Mouse (Mus musculus): Measurements from ENCODE around the gene Macf1. TPM values are rescaled to one million over a fixed set of nuclear protein-coding genes. Genes with fewer than 3 reads are reported as not detected.

Macf1 gene
- polyA plus RNA-seq, 1 experiment from 2014 or later: 108 TPM

DNA sequence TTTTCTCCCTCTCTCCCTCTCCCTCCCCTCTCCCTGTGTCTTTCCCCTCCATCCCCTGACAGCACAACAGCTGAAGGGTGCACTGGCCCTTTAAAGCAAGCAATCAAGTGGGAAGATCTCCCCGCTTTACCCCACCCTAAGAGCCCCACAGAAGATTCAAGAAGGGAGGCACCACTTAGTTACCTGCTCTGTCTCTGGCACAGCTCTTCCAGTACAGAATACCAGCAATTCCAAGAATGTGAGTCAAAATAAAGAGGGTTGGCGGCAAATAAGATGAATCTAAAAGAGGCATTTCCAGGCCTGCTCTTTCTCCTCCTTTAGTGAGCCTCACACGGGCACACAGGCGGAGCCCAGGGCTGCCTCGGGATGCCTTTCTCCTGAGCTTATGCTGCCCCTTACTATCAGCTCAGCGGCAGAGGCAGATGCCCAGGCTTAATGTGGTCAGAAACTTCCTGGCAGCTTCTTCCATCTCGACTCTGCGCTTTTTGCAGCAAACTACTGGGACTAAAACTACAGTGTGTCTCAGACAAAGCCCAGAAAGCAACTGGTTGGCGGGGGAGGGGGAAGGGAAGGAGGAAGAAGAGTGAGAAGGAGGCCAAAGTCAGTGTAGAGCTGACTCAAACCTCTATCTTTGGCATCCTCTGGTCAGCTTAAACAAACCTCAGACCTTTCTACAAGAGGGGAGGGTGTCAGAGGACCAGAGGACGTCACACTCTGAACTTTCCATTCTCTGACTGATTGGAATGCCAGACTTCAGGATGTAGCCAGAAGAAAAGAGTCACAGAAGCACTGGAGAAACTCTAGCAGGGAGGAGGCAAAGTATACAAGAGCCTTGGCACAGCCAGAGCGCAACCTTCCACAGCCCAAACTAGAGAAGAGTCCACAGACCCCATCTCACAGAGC is 111.5 kb downstream of the Macf1 start:
- Histone ChIP-seq H3K9ac (ENCODE audit: low read depth, low read length) (peak overlapping the region; percentile 79), H3K9me3 (replicated peaks; ENCODE audit: control insufficient read depth, low read length) (no peaks in the 10 kb centered on the region), H3K4me2 (peak overlapping the region; percentile 67), H3K27me3 (ENCODE audit: control insufficient read depth, insufficient read depth, low read length) (no peaks in the 10 kb centered on the region), H3K4me3 (ENCODE audit: low read depth, low read length) (peak overlapping the region; percentile 37), H3K27ac (ENCODE audit: low read depth, low read length) (peak overlapping the region; percentile 98), H3K4me1 (ENCODE audit: control insufficient read depth, insufficient read depth, low read length) (peaks cover 26% of the 10 kb centered on the region), H3K36me3 (ENCODE audit: control insufficient read depth, insufficient read depth, low read length) (no peaks in the 10 kb centered on the region)
- WGBS (ENCODE audit: insufficient replicate concordance): 2% methylated on average over 11 of the region's 11 CpGs
- ATAC-seq (replicated peaks; ENCODE audit: insufficient number of reproducible peaks, low FRiP score, low TSS enrichment): peak; percentile 78

- Histone ChIP-seq H3K36me3 (ENCODE audit: control insufficient read depth, insufficient read depth, low read length) (no peaks in the 10 kb centered on the region), H3K4me2 (peak overlapping the region; percentile 76), H3K9ac (ENCODE audit: low read depth, low read length) (peak overlapping the region; percentile 69), H3K4me1 (ENCODE audit: control insufficient read depth, insufficient read depth, low read length) (peaks cover 23% of the 10 kb centered on the region), H3K27ac (ENCODE audit: low read depth, low read length) (peak overlapping the region; percentile 94), H3K4me3 (ENCODE audit: low read depth, low read length) (peak overlapping the region; percentile 40), H3K27me3 (ENCODE audit: control insufficient read depth, insufficient read depth, low read length) (no peaks in the 10 kb centered on the region), H3K9me3 (replicated peaks; ENCODE audit: control insufficient read depth, low read length) (no peaks in the 10 kb centered on the region)
- peak; percentile 73; the same call in 1 of the 2 replicates for ATAC-seq (replicated peaks; ENCODE audit: insufficient number of reproducible peaks, low FRiP score, low TSS enrichment)
- 2% methylated on average over 7 of the region's 7 CpGs for whole genome bisulfite sequencing (ENCODE audit: insufficient replicate concordance)
These were observed 112.3 kb downstream of the Macf1 start for GRCm38 (mm10) chr4:123571869-123572268.

GRCm38 (mm10) chr4:123565291-123565861 is 118.8 kb downstream of the Macf1 start:
- WGBS (ENCODE audit: insufficient replicate concordance): 6% methylated on average over 7 of the region's 7 CpGs
- H3K4me2 ChIP-seq: peak overlapping the region; percentile 59
- H3K4me1 ChIP-seq (ENCODE audit: control insufficient read depth, insufficient read depth, low read length): peaks cover 49% of the 10 kb centered on the region
- ATAC-seq (replicated peaks; ENCODE audit: insufficient number of reproducible peaks, low FRiP score, low TSS enrichment): peak; percentile 66
- H3K36me3 ChIP-seq (ENCODE audit: control insufficient read depth, insufficient read depth, low read length): no peaks in the 10 kb centered on the region
- peak overlapping the region; percentile 66 for H3K9ac ChIP-seq (ENCODE audit: low read depth, low read length)
- H3K9me3 ChIP-seq (replicated peaks; ENCODE audit: control insufficient read depth, low read length): no peaks in the 10 kb centered on the region
- no peaks in the 10 kb centered on the region for H3K27me3 ChIP-seq (ENCODE audit: control insufficient read depth, insufficient read depth, low read length)
- H3K4me3 ChIP-seq (ENCODE audit: low read depth, low read length): peak overlapping the region; percentile 30
- H3K27ac ChIP-seq (ENCODE audit: low read depth, low read length): peak overlapping the region; percentile 95

DNA sequence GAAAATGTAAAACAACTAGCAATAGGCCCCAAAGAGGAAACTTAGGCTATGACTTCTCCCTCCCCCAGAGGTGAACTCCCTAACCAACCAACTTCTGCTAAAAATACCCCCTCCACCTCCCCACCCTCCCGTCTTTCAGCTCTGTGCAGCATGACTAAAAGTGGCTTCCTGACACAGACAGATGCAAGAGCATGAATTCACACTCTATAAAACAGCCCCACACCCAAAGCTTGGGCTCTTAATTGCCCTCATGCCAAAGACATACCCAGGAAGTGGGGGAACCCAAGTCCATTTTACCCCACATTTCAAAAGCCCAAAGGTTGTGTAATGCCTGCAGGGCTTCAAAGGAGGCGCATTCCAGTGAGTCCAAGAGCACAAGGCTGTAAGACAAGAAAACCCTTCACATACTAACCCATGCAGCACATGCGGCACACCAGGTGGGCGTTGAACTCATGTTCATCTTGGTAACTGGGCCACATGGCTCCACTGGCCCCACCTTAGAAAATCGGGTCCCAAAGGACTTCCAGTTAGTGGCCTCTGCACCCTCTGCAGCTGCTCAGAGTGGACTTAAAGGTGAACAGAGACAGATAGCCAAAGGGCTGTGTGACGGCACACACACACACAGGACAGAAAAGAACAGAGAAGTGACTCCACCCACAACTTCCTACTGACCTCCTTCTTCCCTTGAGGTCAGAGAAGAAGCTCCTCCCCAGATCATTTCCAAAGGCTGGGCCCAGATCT is 119.9 kb downstream of the Macf1 start:
- Histone ChIP-seq H3K4me1 (ENCODE audit: control insufficient read depth, insufficient read depth, low read length) (peaks cover 48% of the 10 kb centered on the region), H3K27ac (ENCODE audit: low read depth, low read length) (peak overlapping the region; percentile 95), H3K9ac (ENCODE audit: low read depth, low read length) (peak overlapping the region; percentile 66), H3K36me3 (ENCODE audit: control insufficient read depth, insufficient read depth, low read length) (no peaks in the 10 kb centered on the region), H3K9me3 (replicated peaks; ENCODE audit: control insufficient read depth, low read length) (no peaks in the 10 kb centered on the region), H3K27me3 (ENCODE audit: control insufficient read depth, insufficient read depth, low read length) (no peaks in the 10 kb centered on the region), H3K4me3 (ENCODE audit: low read depth, low read length) (peak overlapping the region; percentile 30), H3K4me2 (peak overlapping the region; percentile 59)
- ATAC-seq (replicated peaks; ENCODE audit: insufficient number of reproducible peaks, low FRiP score, low TSS enrichment): peak; percentile 29
- WGBS (ENCODE audit: insufficient replicate concordance): 41% methylated on average over 6 of the region's 6 CpGs

GRCm38 (mm10) chr4:123562177-123562815 is 121.9 kb downstream of the Macf1 start:
- Histone ChIP-seq H3K9me3 (replicated peaks; ENCODE audit: control insufficient read depth, low read length) (no peaks in the 10 kb centered on the region), H3K27ac (ENCODE audit: low read depth, low read length) (peak overlapping the region; percentile 95), H3K4me3 (ENCODE audit: low read depth, low read length) (peak overlapping the region; percentile 12; the same call in 1 of the 2 replicates), H3K4me1 (ENCODE audit: control insufficient read depth, insufficient read depth, low read length) (peaks cover 46% of the 10 kb centered on the region), H3K27me3 (ENCODE audit: control insufficient read depth, insufficient read depth, low read length) (no peaks in the 10 kb centered on the region), H3K36me3 (ENCODE audit: control insufficient read depth, insufficient read depth, low read length) (no peaks in the 10 kb centered on the region), H3K9ac (ENCODE audit: low read depth, low read length) (peak overlapping the region; percentile 46; the same call in 1 of the 2 replicates), H3K4me2 (peak overlapping the region; percentile 59)
- ATAC-seq (replicated peaks; ENCODE audit: insufficient number of reproducible peaks, low FRiP score, low TSS enrichment): no peak
- WGBS (ENCODE audit: insufficient replicate concordance): 55% methylated on average over 3 of the region's 3 CpGs

DNA sequence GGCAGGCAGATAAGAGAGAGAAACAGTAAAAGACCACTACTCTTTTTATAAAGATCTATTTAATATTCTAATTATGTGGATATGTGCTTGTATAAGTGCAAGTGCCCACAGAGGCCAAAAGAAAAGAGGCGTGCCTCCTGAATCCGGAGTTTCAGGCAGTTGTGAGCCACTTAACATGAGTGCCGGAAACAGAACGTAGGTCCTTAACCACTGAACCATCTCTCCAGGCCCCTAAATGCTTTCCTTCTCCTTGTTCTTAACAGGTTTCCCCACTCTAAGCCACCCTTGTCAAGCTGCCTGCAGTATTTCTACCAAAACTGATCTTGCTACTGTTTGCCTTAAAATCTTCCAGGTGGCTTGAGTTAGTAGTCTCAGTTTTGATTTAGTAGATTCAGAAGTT is 123.3 kb downstream of the Macf1 start:
- Histone ChIP-seq H3K4me3 (ENCODE audit: low read depth, low read length) (no peak overlapping the region), H3K4me2 (no peak overlapping the region), H3K36me3 (ENCODE audit: control insufficient read depth, insufficient read depth, low read length) (no peaks in the 10 kb centered on the region), H3K27ac (ENCODE audit: low read depth, low read length) (no peak overlapping the region), H3K9me3 (replicated peaks; ENCODE audit: control insufficient read depth, low read length) (no peaks in the 10 kb centered on the region), H3K9ac (ENCODE audit: low read depth, low read length) (no peak overlapping the region), H3K4me1 (ENCODE audit: control insufficient read depth, insufficient read depth, low read length) (peaks cover 44% of the 10 kb centered on the region), H3K27me3 (ENCODE audit: control insufficient read depth, insufficient read depth, low read length) (no peaks in the 10 kb centered on the region)
- 86% methylated on average over 4 of the region's 4 CpGs for WGBS (ENCODE audit: insufficient replicate concordance)
- ATAC-seq (replicated peaks; ENCODE audit: insufficient number of reproducible peaks, low FRiP score, low TSS enrichment): no peak

GRCm38 (mm10) chr4:123558496-123558895 is 125.7 kb downstream of the Macf1 start:
- H3K9ac ChIP-seq (ENCODE audit: low read depth, low read length): no peak overlapping the region
- no peak for ATAC-seq (replicated peaks; ENCODE audit: insufficient number of reproducible peaks, low FRiP score, low TSS enrichment)
- no peak overlapping the region for H3K4me3 ChIP-seq (ENCODE audit: low read depth, low read length)
- H3K4me1 ChIP-seq (ENCODE audit: control insufficient read depth, insufficient read depth, low read length): peaks cover 43% of the 10 kb centered on the region
- no peak overlapping the region for H3K4me2 ChIP-seq
- H3K36me3 ChIP-seq (ENCODE audit: control insufficient read depth, insufficient read depth, low read length): no peaks in the 10 kb centered on the region
- no peaks in the 10 kb centered on the region for H3K27me3 ChIP-seq (ENCODE audit: control insufficient read depth, insufficient read depth, low read length)
- 94% methylated on average over 2 of the region's 2 CpGs for WGBS (ENCODE audit: insufficient replicate concordance)
- no peaks in the 10 kb centered on the region for H3K9me3 ChIP-seq (replicated peaks; ENCODE audit: control insufficient read depth, low read length)
- H3K27ac ChIP-seq (ENCODE audit: low read depth, low read length): no peak overlapping the region

GRCm38 (mm10) chr4:123555251-123555650 is 128.9 kb downstream of the Macf1 start:
- ATAC-seq (replicated peaks; ENCODE audit: insufficient number of reproducible peaks, low FRiP score, low TSS enrichment): no peak
- H3K27me3 ChIP-seq (ENCODE audit: control insufficient read depth, insufficient read depth, low read length): no peaks in the 10 kb centered on the region
- H3K4me3 ChIP-seq (ENCODE audit: low read depth, low read length): no peak overlapping the region
- H3K4me2 ChIP-seq: no peak overlapping the region
- H3K27ac ChIP-seq (ENCODE audit: low read depth, low read length): 0 out of 2 replicates have a peak overlapping the region, but pooled peaks have one; percentile 24
- no peaks in the 10 kb centered on the region for H3K9me3 ChIP-seq (replicated peaks; ENCODE audit: control insufficient read depth, low read length)
- no peak overlapping the region for H3K9ac ChIP-seq (ENCODE audit: low read depth, low read length)
- peaks cover 35% of the 10 kb centered on the region for H3K4me1 ChIP-seq (ENCODE audit: control insufficient read depth, insufficient read depth, low read length)
- no peaks in the 10 kb centered on the region for H3K36me3 ChIP-seq (ENCODE audit: control insufficient read depth, insufficient read depth, low read length)

Data from heart, embryonic 11.5 days (tissue).